ENCODE assay signal across 14 mouse cellular contexts in the genomic region with DNA sequence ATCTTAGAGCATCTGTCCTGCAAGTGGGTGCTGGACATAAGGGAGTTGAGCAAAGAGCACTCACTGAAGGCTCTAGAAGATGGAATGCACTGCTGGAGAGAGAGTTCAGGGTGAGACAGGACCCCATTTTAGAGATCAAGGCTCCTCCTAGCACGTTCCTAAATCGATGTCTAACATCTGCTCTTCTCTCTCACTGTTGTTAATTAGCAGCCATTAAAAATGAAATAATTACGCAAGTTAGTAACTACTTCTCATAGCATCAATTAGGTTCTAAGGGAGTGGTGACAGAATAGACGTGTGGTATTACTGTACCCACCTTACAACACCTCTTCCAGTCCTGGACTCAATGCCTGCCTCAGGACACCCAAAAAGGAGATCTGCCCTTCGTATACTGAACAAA.
DNase-seq lines count a peak whose midpoint lies in the region; ATAC-seq lines count a peak whose summit lies in the region.
"Had no signal": no experiment of that assay in that cellular context is flagged by ENCODE, and none has a peak within 500 bp of the region (broad histone marks: within the 10 kb centered on the region; RNA-seq: fewer than 3 reads in every experiment).

No protein-coding gene starts in this region.

- no peaks in the 10 kb centered on the region for H3K27me3 ChIP-seq in heart, embryonic 13.5 days (replicated peaks)
- no peaks in the 10 kb centered on the region for H3K27me3 ChIP-seq in forebrain, embryonic 12.5 days
- H3K27me3 ChIP-seq in hindbrain, embryonic 13.5 days: no peaks in the 10 kb centered on the region
- H3K27me3 ChIP-seq in midbrain, embryonic 15.5 days (replicated peaks): no peaks in the 10 kb centered on the region

- ATAC-seq in heart, embryonic 13.5 days (ENCODE audit: extremely low read depth, insufficient number of reproducible peaks, low FRiP score, low TSS enrichment): no peak
- no peak for ATAC-seq in forebrain, embryonic 12.5 days (ENCODE audit: low FRiP score)
- no peak for ATAC-seq in hindbrain, embryonic 13.5 days (ENCODE audit: low FRiP score)
- ATAC-seq in midbrain, embryonic 15.5 days (replicated peaks): no peak

- no peak for DNase-seq in heart, postnatal 25 days (ENCODE audit: low spot score)
- no peak for DNase-seq in MN1 (ENCODE audit: low spot score)
- no peak for DNase-seq in cerebellum, adult 11-12 months
- no peak for DNase-seq in lung, postnatal 25 days (ENCODE audit: low spot score)
- DNase-seq: B cell, adult 2 months; cerebellum, postnatal 14 days; kidney, adult 18-20 months; lung, postnatal 10 days; thymus, postnatal 4 days had no signal

- no peak overlapping the region for H3K4me3 ChIP-seq in heart, embryonic 13.5 days
- H3K4me3 ChIP-seq in forebrain, embryonic 12.5 days (replicated peaks): no peak overlapping the region
- no peak overlapping the region for H3K4me3 ChIP-seq in hindbrain, embryonic 13.5 days
- no peak overlapping the region for H3K4me3 ChIP-seq in midbrain, embryonic 15.5 days

- no peak overlapping the region for H3K4me2 ChIP-seq in heart, embryonic 13.5 days
- H3K4me2 ChIP-seq in forebrain, embryonic 12.5 days: peak overlapping the region; percentile 13; the same call in 1 of the 2 replicates
- H3K4me2 ChIP-seq in hindbrain, embryonic 13.5 days: no peak overlapping the region
- H3K4me2 ChIP-seq in midbrain, embryonic 15.5 days: no peak overlapping the region

- H3K9ac ChIP-seq in heart, embryonic 13.5 days: no peak overlapping the region
- H3K9ac ChIP-seq in forebrain, embryonic 12.5 days: no peak overlapping the region
- no peak overlapping the region for H3K9ac ChIP-seq in hindbrain, embryonic 13.5 days
- H3K9ac ChIP-seq in midbrain, embryonic 15.5 days: no peak overlapping the region
- H3K9ac ChIP-seq: liver, embryonic 14.5 days had no signal

- 70% methylated on average over 5 of the region's 5 CpGs for WGBS in heart, embryonic 13.5 days
- WGBS in forebrain, embryonic 12.5 days: 65% methylated on average over 5 of the region's 5 CpGs
- 70% methylated on average over 5 of the region's 5 CpGs for WGBS in hindbrain, embryonic 13.5 days
- WGBS in midbrain, embryonic 15.5 days: 71% methylated on average over 5 of the region's 5 CpGs

- H3K9me3 ChIP-seq in heart, embryonic 13.5 days: no peaks in the 10 kb centered on the region; the same call in 1 of the 2 replicates
- no peaks in the 10 kb centered on the region for H3K9me3 ChIP-seq in forebrain, embryonic 12.5 days
- no peaks in the 10 kb centered on the region for H3K9me3 ChIP-seq in hindbrain, embryonic 13.5 days
- H3K9me3 ChIP-seq in midbrain, embryonic 15.5 days: no peaks in the 10 kb centered on the region

- peak overlapping the region; percentile 63 for H3K27ac ChIP-seq in heart, embryonic 13.5 days (replicated peaks)
- peak overlapping the region; percentile 64 for H3K27ac ChIP-seq in forebrain, embryonic 12.5 days
- H3K27ac ChIP-seq in hindbrain, embryonic 13.5 days: peak overlapping the region; percentile 73
- H3K27ac ChIP-seq in midbrain, embryonic 15.5 days: peak overlapping the region; percentile 55
- H3K27ac ChIP-seq: liver, embryonic 14.5 days had no signal

- H3K4me1 ChIP-seq in heart, embryonic 13.5 days: peaks cover 71% of the 10 kb centered on the region
- H3K4me1 ChIP-seq in forebrain, embryonic 12.5 days: peaks cover 49% of the 10 kb centered on the region
- peaks cover 55% of the 10 kb centered on the region for H3K4me1 ChIP-seq in hindbrain, embryonic 13.5 days (replicated peaks)
- peaks cover 44% of the 10 kb centered on the region for H3K4me1 ChIP-seq in midbrain, embryonic 15.5 days

- no peaks in the 10 kb centered on the region for H3K36me3 ChIP-seq in heart, embryonic 13.5 days
- no peaks in the 10 kb centered on the region for H3K36me3 ChIP-seq in forebrain, embryonic 12.5 days (replicated peaks)
- H3K36me3 ChIP-seq in hindbrain, embryonic 13.5 days: no peaks in the 10 kb centered on the region
- H3K36me3 ChIP-seq in midbrain, embryonic 15.5 days (replicated peaks): no peaks in the 10 kb centered on the region

- intact Hi-C loops in heart, postnatal 25 days (cut with DNase I): no loop called here
